19 mouse cellular contexts compared by ENCODE assay signal in the genomic region with DNA sequence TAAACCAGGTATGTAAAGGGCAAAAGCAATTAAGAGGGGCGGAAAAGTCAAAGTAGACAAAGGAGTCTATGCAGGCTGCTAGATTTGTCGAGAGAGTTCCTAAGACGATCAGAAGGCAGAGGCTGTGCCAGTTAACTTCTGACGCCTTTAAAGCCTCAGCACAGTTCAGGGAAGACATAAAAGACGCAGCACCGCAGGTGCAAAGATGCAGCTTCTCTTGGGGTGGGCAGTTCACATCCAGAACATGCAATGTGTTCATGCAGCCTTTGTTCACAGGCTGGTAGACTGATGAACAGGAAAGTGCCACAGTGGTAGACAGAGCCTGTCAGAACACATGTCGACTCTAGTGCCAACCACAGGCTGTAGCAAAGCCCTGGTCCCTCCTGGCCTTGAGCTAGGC.
"Had no signal": no experiment of that assay in that cellular context is flagged by ENCODE, and none has a peak within 500 bp of the region (broad histone marks: within the 10 kb centered on the region; RNA-seq: fewer than 3 reads in every experiment).

No protein-coding gene starts in this region.

- H3K27ac ChIP-seq: limb, embryonic 12.5 days; limb, embryonic 15.5 days; liver, embryonic 12.5 days; liver, embryonic 15.5 days; midbrain, embryonic 13.5 days; neural tube, embryonic 13.5 days had no signal

- H3K27me3 ChIP-seq: limb, embryonic 12.5 days; limb, embryonic 15.5 days; liver, embryonic 12.5 days; liver, embryonic 15.5 days; midbrain, embryonic 13.5 days; neural tube, embryonic 13.5 days had no signal

- H3K36me3 ChIP-seq: limb, embryonic 12.5 days; limb, embryonic 15.5 days; liver, embryonic 15.5 days; midbrain, embryonic 13.5 days; neural tube, embryonic 13.5 days had no signal

- H3K9me3 ChIP-seq: limb, embryonic 12.5 days; limb, embryonic 15.5 days; liver, embryonic 12.5 days; liver, embryonic 15.5 days; midbrain, embryonic 13.5 days; neural tube, embryonic 13.5 days had no signal

- H3K4me3 ChIP-seq: limb, embryonic 12.5 days; limb, embryonic 15.5 days; liver, embryonic 12.5 days; liver, embryonic 15.5 days; midbrain, embryonic 13.5 days; myocyte; neural tube, embryonic 13.5 days had no signal

- H3K9ac ChIP-seq: limb, embryonic 12.5 days; limb, embryonic 15.5 days; liver, embryonic 12.5 days; liver, embryonic 15.5 days; midbrain, embryonic 13.5 days; neural tube, embryonic 13.5 days had no signal

- H3K4me2 ChIP-seq: limb, embryonic 12.5 days; limb, embryonic 15.5 days; liver, embryonic 12.5 days; liver, embryonic 15.5 days; midbrain, embryonic 13.5 days; neural tube, embryonic 13.5 days had no signal

- H3K4me1 ChIP-seq: midbrain, embryonic 13.5 days had no signal

- DNase-seq: kidney, adult 18-20 months; kidney, adult 9 months; kidney, postnatal 14 days; kidney, postnatal 4 days; left cerebral cortex, postnatal 4 days; lung, adult 2 months; lung, postnatal 14 days; lung, postnatal 4 days; retina, postnatal 1 day; right cerebral cortex, postnatal 25 days had no signal

- ATAC-seq: intestine, embryonic 16.5 days; liver, embryonic 12.5 days; midbrain, embryonic 13.5 days; midbrain, embryonic 16.5 days had no signal
